Mouse (Mus musculus) hindbrain, embryonic 16.5 days (tissue): Measurements from ENCODE around the gene Cuedc1. TPM values are rescaled to one million over a fixed set of nuclear protein-coding genes. Genes with fewer than 3 reads are reported as not detected.

Source experiments
- ATAC-seq: fragments of 200-750 bp; cut with Nextera tagmentation; 2 replicates; pipeline ENCODE4 v1.8.0; 2017; ENCODE audit warnings: moderate TSS enrichment, moderate library complexity
- H3K27ac ChIP-seq: fragments of 300-500 bp; sonication (generic); 2 replicates; pipeline ENCODE4 v1.5.1; 2014; ENCODE audit warnings: low read depth, mild to moderate bottlenecking, control low read depth, low read length, moderate library complexity
- H3K27me3 ChIP-seq: fragments of 300-500 bp; sonication (generic); replicated peaks from 2 replicates; pipeline ENCODE4 v1.6.1; 2014; ENCODE audit warnings: low read length; ENCODE audit not compliant: control insufficient read depth, insufficient read depth
- H3K36me3 ChIP-seq: fragments of 300-500 bp; sonication (generic); 2 replicates; pipeline ENCODE4 v1.6.1; 2014; ENCODE audit warnings: mild to moderate bottlenecking, low read length, moderate library complexity, mixed read lengths; ENCODE audit not compliant: control insufficient read depth, insufficient read depth
- H3K4me1 ChIP-seq: fragments of 300-500 bp; sonication (generic); 2 replicates; pipeline ENCODE4 v1.6.1; 2014; ENCODE audit warnings: low read depth, low read length; ENCODE audit not compliant: control insufficient read depth, insufficient read depth
- H3K4me2 ChIP-seq: fragments of 300-500 bp; sonication (generic); 2 replicates; pipeline ENCODE4 v1.6.1; 2014; ENCODE audit warnings: mild to moderate bottlenecking, low read length, control low read depth, moderate library complexity
- H3K4me3 ChIP-seq: fragments of 300-500 bp; sonication (generic); 2 replicates; pipeline ENCODE4 v1.5.1; 2014; ENCODE audit warnings: mild to moderate bottlenecking, low read length, control low read depth, moderate library complexity
- H3K9ac ChIP-seq: fragments of 300-500 bp; sonication (generic); 2 replicates; pipeline ENCODE4 v1.6.1; 2014; ENCODE audit warnings: low read depth, mild to moderate bottlenecking, control low read depth, low read length, moderate library complexity
- H3K9me3 ChIP-seq: fragments of 300-500 bp; sonication (generic); 2 replicates; pipeline ENCODE4 v1.6.1; 2014; ENCODE audit warnings: mild to moderate bottlenecking, low read length, moderate library complexity; ENCODE audit not compliant: control insufficient read depth
- WGBS: fragments of 180-500 bp; shearing (Covaris S2); extraction: QIAGEN DNeasy Blood & Tissue Kit; methylation state at CpG from one replicate; pipeline ENCODE4 v1.1.7; 2014; 5-methylcytosine and 5-hydroxymethylcytosine counted together
- polyA plus RNA-seq: library from polyadenylated mRNA; unstranded; fragments of >200 nt; fragmentation: Nextera tagmentation; extraction: Ambion mirVana; gene quantifications from 2 replicates; pipeline ENCODE4 v1.2.1, GENCODE M21; 2015

Gene Cuedc1
- polyA plus RNA-seq, 1 experiment from 2014 or later, result 29.9 TPM

- H3K4me2 ChIP-seq, result no peak overlapping the region
- no peak overlapping the region for H3K4me3 ChIP-seq
- no peak for ATAC-seq
- no peaks in the 10 kb centered on the region for H3K27me3 ChIP-seq
- 50% methylated on average over 13 of the region's 13 CpGs for WGBS
- H3K36me3 ChIP-seq, result no peaks in the 10 kb centered on the region
- no peak overlapping the region for H3K9ac ChIP-seq
- no peak overlapping the region for H3K27ac ChIP-seq
- H3K9me3 ChIP-seq, result no peaks in the 10 kb centered on the region
- H3K4me1 ChIP-seq, result peaks cover 22% of the 10 kb centered on the region
Measured at GRCm38 (mm10) chr11:88112078-88112477, 14.2 kb downstream of the Cuedc1 start.

GRCm38 (mm10) chr11:88112677-88113333 lies 14.9 kb downstream of the Cuedc1 start:
- no peaks in the 10 kb centered on the region for H3K36me3 ChIP-seq

GRCm38 (mm10) chr11:88113543-88114271 lies 15.8 kb downstream of the Cuedc1 start:
- no peaks in the 10 kb centered on the region for H3K36me3 ChIP-seq
- no peak overlapping the region for H3K4me2 ChIP-seq
- no peaks in the 10 kb centered on the region for H3K9me3 ChIP-seq
- H3K27ac ChIP-seq, result peak overlapping the region; percentile 19; the same call in 1 of the 2 replicates
- WGBS, result 45% methylated on average over 6 of the region's 6 CpGs
- ATAC-seq, result no peak
- peaks cover 31% of the 10 kb centered on the region for H3K4me1 ChIP-seq
- no peak overlapping the region for H3K4me3 ChIP-seq
- H3K9ac ChIP-seq, result no peak overlapping the region
- no peaks in the 10 kb centered on the region for H3K27me3 ChIP-seq

More at GRCm38 (mm10) chr11:88112677-88113333, 14.9 kb downstream of the Cuedc1 start:
- 72% methylated on average over 7 of the region's 7 CpGs for WGBS
- Histone ChIP-seq H3K4me3 (no peak overlapping the region), H3K4me2 (no peak overlapping the region), H3K4me1 (peaks cover 22% of the 10 kb centered on the region), H3K9me3 (no peaks in the 10 kb centered on the region), H3K27me3 (no peaks in the 10 kb centered on the region), H3K9ac (no peak overlapping the region), H3K27ac (no peak overlapping the region)
- ATAC-seq, result no peak

- Histone ChIP-seq H3K9me3 (no peaks in the 10 kb centered on the region), H3K9ac (no peak overlapping the region), H3K27me3 (no peaks in the 10 kb centered on the region), H3K4me1 (peaks cover 42% of the 10 kb centered on the region), H3K4me2 (no peak overlapping the region), H3K36me3 (no peaks in the 10 kb centered on the region), H3K27ac (peak overlapping the region; percentile 59), H3K4me3 (no peak overlapping the region)
- WGBS, result 31% methylated on average over 8 of the region's 8 CpGs
- peak; percentile 18; the same call in 1 of the 2 replicates for ATAC-seq
Measured at GRCm38 (mm10) chr11:88114871-88115301, 17.0 kb downstream of the Cuedc1 start.

GRCm38 (mm10) chr11:88116568-88116967 lies 18.7 kb downstream of the Cuedc1 start:
- no peak for ATAC-seq
- H3K9ac ChIP-seq, result no peak overlapping the region
- H3K4me3 ChIP-seq, result no peak overlapping the region
- no peaks in the 10 kb centered on the region for H3K9me3 ChIP-seq
- no peaks in the 10 kb centered on the region for H3K27me3 ChIP-seq
- peaks cover 42% of the 10 kb centered on the region for H3K4me1 ChIP-seq
- H3K27ac ChIP-seq, result no peak overlapping the region
- no peaks in the 10 kb centered on the region for H3K36me3 ChIP-seq
- no peak overlapping the region for H3K4me2 ChIP-seq
- 81% methylated on average over 6 of the region's 6 CpGs for WGBS

GRCm38 (mm10) chr11:88117356-88118090 lies 19.7 kb downstream of the Cuedc1 start:
- Histone ChIP-seq H3K36me3 (no peaks in the 10 kb centered on the region), H3K4me3 (no peak overlapping the region), H3K4me2 (no peak overlapping the region), H3K4me1 (peaks cover 42% of the 10 kb centered on the region), H3K27ac (peak overlapping the region; percentile 87), H3K9ac (no peak overlapping the region), H3K27me3 (no peaks in the 10 kb centered on the region), H3K9me3 (no peaks in the 10 kb centered on the region)
- WGBS, result 56% methylated on average over 10 of the region's 10 CpGs
- no peak for ATAC-seq

GRCm38 (mm10) chr11:88118091-88118440 lies 20.2 kb downstream of the Cuedc1 start:
- 30% methylated on average over 6 of the region's 6 CpGs for WGBS
- ATAC-seq, result no peak
- Histone ChIP-seq H3K9me3 (no peaks in the 10 kb centered on the region), H3K4me1 (peaks cover 42% of the 10 kb centered on the region), H3K36me3 (no peaks in the 10 kb centered on the region), H3K27me3 (no peaks in the 10 kb centered on the region), H3K4me3 (no peak overlapping the region), H3K9ac (peak overlapping the region; percentile 41), H3K27ac (peak overlapping the region; percentile 87), H3K4me2 (no peak overlapping the region)

GRCm38 (mm10) chr11:88118817-88119642 lies 21.2 kb downstream of the Cuedc1 start:
- Histone ChIP-seq H3K4me3 (no peak overlapping the region), H3K27ac (peak overlapping the region; percentile 87), H3K27me3 (no peaks in the 10 kb centered on the region), H3K9me3 (no peaks in the 10 kb centered on the region), H3K4me2 (peak overlapping the region; percentile 26; the same call in 1 of the 2 replicates), H3K9ac (peak overlapping the region; percentile 42), H3K4me1 (peaks cover 35% of the 10 kb centered on the region), H3K36me3 (no peaks in the 10 kb centered on the region)
- ATAC-seq, result peak; percentile 93
- WGBS, result 12% methylated on average over 8 of the region's 8 CpGs
